Mouse (Mus musculus): ENCODE measurements around the gene Gimap4. TPM values are rescaled to one million over a fixed set of nuclear protein-coding genes. Genes with fewer than 3 reads are reported as not detected.
"Not testable (repeated sequence)": the region's sequence is repeated elsewhere in the genome, so short reads cannot be mapped to it uniquely, and the experiment has no call there.

Gene Gimap4
- polyA plus RNA-seq, 1 experiment: 41.0 TPM

DNA sequence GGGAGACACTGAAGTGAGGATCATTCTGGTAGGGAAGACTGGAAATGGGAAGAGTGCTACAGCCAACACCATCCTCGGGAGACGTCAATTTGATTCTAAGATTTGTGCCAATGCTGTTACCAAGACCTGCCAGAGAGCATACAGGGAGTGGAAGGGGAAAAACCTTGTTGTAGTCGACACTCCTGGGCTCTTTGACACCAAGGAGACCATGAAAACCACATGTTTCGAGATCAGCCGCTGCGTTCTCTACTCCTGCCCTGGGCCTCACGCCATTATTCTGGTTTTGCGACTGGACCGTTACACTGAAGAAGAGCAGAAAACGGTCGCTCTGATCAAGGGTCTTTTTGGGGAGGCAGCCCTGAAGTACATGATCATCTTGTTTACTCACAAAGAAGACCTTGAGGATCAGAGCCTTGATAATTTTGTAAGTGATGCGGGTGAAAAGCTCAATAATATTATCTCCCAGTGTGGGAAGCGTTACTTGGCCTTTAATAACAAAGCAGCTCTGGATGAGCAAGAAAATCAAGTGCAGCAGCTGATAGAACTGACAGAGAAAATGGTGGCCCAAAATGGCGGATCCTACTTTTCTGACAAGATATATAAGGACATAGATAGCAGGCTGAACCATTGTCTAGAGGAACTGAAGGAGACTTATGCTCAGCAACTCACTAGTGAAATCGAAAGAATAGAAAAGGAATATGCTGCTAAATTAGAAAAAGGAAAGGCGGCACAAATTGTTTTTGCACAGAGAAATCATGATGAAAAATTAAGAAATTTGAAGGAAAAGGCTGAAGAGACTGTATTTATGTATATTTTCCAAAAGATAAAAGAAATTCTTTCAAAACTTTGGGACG, 6.6 kb upstream of the Gimap4 start:
- 75% methylated on average over 17 of the region's 17 CpGs for WGBS
- H3K27ac ChIP-seq (ENCODE audit: control insufficient read depth, insufficient read depth, low read depth, low read length, poor library complexity): no peak overlapping the region; the same call in 1 of the 2 replicates
- no peak for TF ChIP-seq CTCF (IDR thresholded peaks at IDR 0.05; ENCODE audit: control insufficient read depth, insufficient read depth, low read length)
- TF ChIP-seq POLR2A (IDR thresholded peaks at IDR 0.05; ENCODE audit: borderline replicate concordance, control insufficient read depth, low read depth, low read length): no peak
- peaks cover 6% of the 10 kb centered on the region; the same call in 1 of the 2 replicates for H3K4me1 ChIP-seq (ENCODE audit: control insufficient read depth, insufficient read depth, low read length)
- H3K4me3 ChIP-seq (replicated peaks; ENCODE audit: control insufficient read depth, low read depth, low read length): peak overlapping the region; percentile 12

DNA sequence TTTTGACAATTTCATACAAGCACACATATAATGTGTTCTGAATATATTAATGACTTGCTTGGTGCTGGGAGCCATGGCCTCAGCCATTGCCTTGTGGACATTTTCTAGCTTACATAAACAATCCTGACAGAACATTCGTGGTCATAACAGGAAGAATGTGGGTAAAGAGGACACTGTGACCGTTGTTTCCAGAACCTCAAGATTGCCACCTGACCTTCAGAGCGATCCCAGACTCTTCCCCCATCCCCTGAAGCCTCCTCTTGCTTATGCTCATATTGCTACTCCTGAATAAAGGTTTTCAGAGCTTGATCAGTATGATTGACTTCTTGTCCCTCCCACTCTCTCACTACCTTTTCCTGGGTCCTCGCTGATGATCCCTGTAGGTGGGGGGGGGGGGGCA, 6.0 kb upstream of the Gimap4 start:
- no peak for TF ChIP-seq POLR2A (IDR thresholded peaks at IDR 0.05; ENCODE audit: borderline replicate concordance, control insufficient read depth, low read depth, low read length)
- TF ChIP-seq CTCF (IDR thresholded peaks at IDR 0.05; ENCODE audit: control insufficient read depth, insufficient read depth, low read length): no peak
- Histone ChIP-seq H3K4me1 (ENCODE audit: control insufficient read depth, insufficient read depth, low read length) (peaks cover 6% of the 10 kb centered on the region; the same call in 1 of the 2 replicates), H3K27ac (ENCODE audit: control insufficient read depth, insufficient read depth, low read depth, low read length, poor library complexity) (no peak overlapping the region), H3K4me3 (replicated peaks; ENCODE audit: control insufficient read depth, low read depth, low read length) (no peak overlapping the region)
- WGBS: 18% methylated on average over 4 of the region's 4 CpGs

DNA sequence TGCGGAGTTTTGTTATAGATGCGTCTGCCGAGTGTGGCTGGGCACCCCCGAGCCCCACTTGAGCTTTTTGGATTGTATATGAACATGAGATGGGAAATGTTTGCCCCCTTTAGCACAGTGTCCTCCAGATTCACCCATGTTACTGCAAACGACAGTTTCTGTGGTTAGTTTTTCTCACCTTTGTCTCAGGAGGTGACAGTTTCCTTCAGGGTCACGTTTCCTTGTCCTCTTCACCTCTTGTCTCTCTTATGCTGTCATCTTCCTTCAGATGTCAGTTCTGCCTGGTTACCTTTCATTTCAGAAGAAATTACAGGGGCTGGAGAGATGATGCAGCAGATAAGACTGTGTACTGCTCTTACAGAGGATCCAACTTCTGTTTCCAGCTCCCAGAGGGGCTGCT, 4.6 kb upstream of the Gimap4 start:
- TF ChIP-seq CTCF (IDR thresholded peaks at IDR 0.05; ENCODE audit: control insufficient read depth, insufficient read depth, low read length) (no peak), POLR2A (IDR thresholded peaks at IDR 0.05; ENCODE audit: borderline replicate concordance, control insufficient read depth, low read depth, low read length) (no peak)
- WGBS: 63% methylated on average over 6 of the region's 6 CpGs
- H3K4me3 ChIP-seq (replicated peaks; ENCODE audit: control insufficient read depth, low read depth, low read length): no peak overlapping the region
- H3K27ac ChIP-seq (ENCODE audit: control insufficient read depth, insufficient read depth, low read depth, low read length, poor library complexity): no peak overlapping the region
- peaks cover 7% of the 10 kb centered on the region; the same call in 1 of the 2 replicates for H3K4me1 ChIP-seq (ENCODE audit: control insufficient read depth, insufficient read depth, low read length)

DNA sequence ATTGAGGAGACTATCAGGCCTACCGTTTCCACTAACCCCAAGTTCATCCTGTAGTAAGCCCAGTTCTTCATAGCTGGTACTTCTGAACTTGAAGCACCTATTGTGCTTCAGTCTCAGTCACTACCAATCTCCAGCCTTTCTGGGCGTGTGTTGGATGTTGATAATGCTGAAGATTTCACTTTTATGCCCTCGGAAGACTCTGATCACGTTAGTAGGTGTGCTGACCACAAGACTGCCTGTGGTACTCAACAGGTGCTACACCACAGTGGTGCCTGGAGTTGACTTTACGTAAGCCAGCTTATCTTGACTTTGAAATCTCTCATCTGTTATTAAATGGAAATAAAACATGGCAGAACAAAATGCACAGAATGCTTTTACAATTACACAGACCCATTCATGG, 3.9 kb upstream of the Gimap4 start:
- Histone ChIP-seq H3K4me3 (replicated peaks; ENCODE audit: control insufficient read depth, low read depth, low read length) (no peak overlapping the region), H3K27ac (ENCODE audit: control insufficient read depth, insufficient read depth, low read depth, low read length, poor library complexity) (no peak overlapping the region), H3K4me1 (ENCODE audit: control insufficient read depth, insufficient read depth, low read length) (peaks cover 6% of the 10 kb centered on the region; the same call in 1 of the 2 replicates)
- TF ChIP-seq POLR2A (IDR thresholded peaks at IDR 0.05; ENCODE audit: borderline replicate concordance, control insufficient read depth, low read depth, low read length) (no peak), CTCF (IDR thresholded peaks at IDR 0.05; ENCODE audit: control insufficient read depth, insufficient read depth, low read length) (no peak)
- 54% methylated on average over 5 of the region's 5 CpGs for WGBS

DNA sequence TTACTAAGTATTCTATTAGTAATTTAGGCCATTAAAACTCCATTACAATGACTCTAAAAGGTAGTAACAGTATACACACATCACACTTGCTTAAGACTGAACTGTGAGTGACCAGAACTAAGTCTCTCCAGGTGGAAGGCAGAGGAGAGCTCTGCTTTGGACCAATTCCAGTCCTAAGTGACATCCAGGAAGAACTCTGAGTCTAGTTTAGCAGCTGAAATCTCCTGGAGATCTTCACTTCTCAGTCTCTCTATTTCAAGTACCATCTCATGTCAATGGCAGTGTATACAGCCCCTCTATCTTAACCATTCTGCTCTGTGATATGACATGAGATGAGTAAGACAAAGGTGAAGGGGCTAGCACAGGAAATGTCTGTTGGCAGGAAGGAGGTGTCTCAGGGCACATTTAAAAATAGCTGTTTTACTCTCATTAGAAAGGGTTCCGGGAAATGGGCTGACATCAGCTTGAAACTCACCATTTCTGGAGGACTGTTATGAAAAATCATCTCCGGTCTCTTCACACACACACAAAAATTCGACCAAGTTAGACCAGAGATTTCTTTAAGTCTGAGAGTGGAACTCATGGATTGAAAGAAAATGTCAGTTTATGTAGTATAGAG, 2.8 kb upstream of the Gimap4 start:
- 17% methylated on average over 3 of the region's 3 CpGs for WGBS
- Histone ChIP-seq H3K4me1 (ENCODE audit: control insufficient read depth, insufficient read depth, low read length) (peaks cover 6% of the 10 kb centered on the region; the same call in 1 of the 2 replicates), H3K4me3 (replicated peaks; ENCODE audit: control insufficient read depth, low read depth, low read length) (no peak overlapping the region), H3K27ac (ENCODE audit: control insufficient read depth, insufficient read depth, low read depth, low read length, poor library complexity) (no peak overlapping the region)
- TF ChIP-seq POLR2A (IDR thresholded peaks at IDR 0.05; ENCODE audit: borderline replicate concordance, control insufficient read depth, low read depth, low read length) (no peak), CTCF (IDR thresholded peaks at IDR 0.05; ENCODE audit: control insufficient read depth, insufficient read depth, low read length) (no peak)

DNA sequence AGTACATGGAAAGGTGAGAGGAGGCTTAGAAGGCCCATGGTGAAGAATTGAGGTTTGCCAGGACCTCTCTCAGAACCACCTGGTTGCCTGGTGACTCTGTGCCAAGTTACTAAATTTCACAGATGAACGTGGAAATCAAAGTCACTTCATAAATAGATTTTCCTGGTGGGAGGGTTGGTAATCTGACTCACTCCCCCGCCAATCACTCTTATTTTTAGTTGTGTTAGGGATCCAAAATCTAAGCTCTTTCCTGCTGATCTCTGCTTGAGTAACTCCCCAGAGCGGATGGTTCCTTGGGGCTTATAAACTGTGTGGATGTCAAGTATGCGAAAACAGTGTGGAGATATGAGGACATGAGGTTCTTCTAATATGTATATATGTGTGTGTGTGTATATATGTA, 2.1 kb upstream of the Gimap4 start:
- Histone ChIP-seq H3K4me3 (replicated peaks; ENCODE audit: control insufficient read depth, low read depth, low read length) (no peak overlapping the region), H3K4me1 (ENCODE audit: control insufficient read depth, insufficient read depth, low read length) (peaks cover 7% of the 10 kb centered on the region; the same call in 1 of the 2 replicates), H3K27ac (ENCODE audit: control insufficient read depth, insufficient read depth, low read depth, low read length, poor library complexity) (no peak overlapping the region)
- TF ChIP-seq POLR2A (IDR thresholded peaks at IDR 0.05; ENCODE audit: borderline replicate concordance, control insufficient read depth, low read depth, low read length): no peak
- no peak for TF ChIP-seq CTCF (IDR thresholded peaks at IDR 0.05; ENCODE audit: control insufficient read depth, insufficient read depth, low read length)
- 65% methylated on average over 4 of the region's 4 CpGs for WGBS

DNA sequence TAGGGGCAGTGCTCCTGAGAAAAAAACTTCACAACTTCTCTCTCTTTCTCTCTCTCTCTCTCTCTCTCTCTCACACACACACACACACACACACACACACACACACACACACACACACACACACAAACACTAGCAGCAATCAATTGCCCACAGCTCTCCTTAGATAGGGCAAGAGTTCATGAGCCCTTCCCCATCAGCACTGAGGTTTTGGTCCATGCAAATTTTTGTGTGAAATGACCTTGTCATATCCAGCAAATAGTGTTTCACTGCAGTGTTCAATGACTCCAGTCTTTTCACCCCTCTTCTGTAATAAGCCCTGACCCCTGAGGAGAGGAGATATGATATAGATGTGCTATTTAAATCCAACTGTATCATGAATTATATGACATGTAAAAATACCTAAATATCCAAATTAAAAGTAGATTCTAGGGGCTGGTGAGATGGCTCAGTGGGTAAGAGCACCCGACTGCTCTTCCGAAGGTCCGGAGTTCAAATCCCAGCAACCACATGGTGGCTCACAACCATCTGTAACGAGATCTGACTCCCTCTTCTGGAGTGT, 1.0 kb upstream of the Gimap4 start:
- WGBS: 76% methylated on average over 4 of the region's 4 CpGs
- not testable (repeated sequence) for H3K4me1 ChIP-seq (ENCODE audit: control insufficient read depth, insufficient read depth, low read length); H3K27ac ChIP-seq (ENCODE audit: control insufficient read depth, insufficient read depth, low read depth, low read length, poor library complexity); H3K4me3 ChIP-seq (replicated peaks; ENCODE audit: control insufficient read depth, low read depth, low read length)

DNA sequence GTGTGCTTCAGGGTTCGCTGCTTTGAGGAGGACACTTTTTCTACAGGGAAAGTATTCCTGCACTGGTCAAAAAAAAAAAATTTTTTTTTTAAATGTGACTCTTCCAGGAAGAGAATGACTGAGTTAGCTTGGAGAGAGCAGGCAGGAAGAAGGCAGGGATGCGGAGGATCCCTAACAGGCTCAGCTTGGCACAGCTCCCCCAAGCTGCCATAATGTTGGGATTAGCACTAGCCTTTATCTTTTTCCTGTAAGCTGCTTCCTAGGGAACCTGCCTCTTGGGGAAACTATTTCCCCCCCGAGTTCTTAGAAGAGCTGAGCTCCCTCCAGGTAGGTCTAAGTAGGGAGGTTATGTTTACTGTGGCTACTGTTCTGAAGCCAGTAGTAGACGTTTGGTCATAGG, 457 bp downstream of the Gimap4 start:
- 57% methylated on average over 4 of the region's 4 CpGs for WGBS
- H3K27ac ChIP-seq (ENCODE audit: control insufficient read depth, insufficient read depth, low read depth, low read length, poor library complexity): peak overlapping the region; percentile 41; the same call in 1 of the 2 replicates
- peaks cover 3% of the 10 kb centered on the region; the same call in 1 of the 2 replicates for H3K4me1 ChIP-seq (ENCODE audit: control insufficient read depth, insufficient read depth, low read length)

More for the DNA sequence above, 457 bp downstream of the Gimap4 start:
- TF ChIP-seq CTCF (IDR thresholded peaks at IDR 0.05; ENCODE audit: control insufficient read depth, insufficient read depth, low read length): no peak
- TF ChIP-seq POLR2A (IDR thresholded peaks at IDR 0.05; ENCODE audit: borderline replicate concordance, control insufficient read depth, low read depth, low read length): no peak
- H3K4me3 ChIP-seq (replicated peaks; ENCODE audit: control insufficient read depth, low read depth, low read length): peak overlapping the region; percentile 58

Data from bone marrow, adult 2 months (tissue).